Mouse (Mus musculus) cerebellum, adult 2 months (tissue): ENCODE measurements around the gene Alx3.
"Not testable (repeated sequence)": the region's sequence is repeated elsewhere in the genome, so short reads cannot be mapped to it uniquely, and the experiment has no call there.

Source experiments
- CTCF ChIP-seq: fragments of 200-500 bp; IDR thresholded peaks from 2 replicates; pipeline ENCODE4 v1.5.1; 2011; ENCODE audit warnings: low read depth, mild to moderate bottlenecking, control low read depth, low read length, moderate library complexity, borderline replicate concordance; ENCODE audit not compliant: insufficient read depth
- POLR2A ChIP-seq: fragments of 200-500 bp; IDR thresholded peaks from 2 replicates; pipeline ENCODE4 v1.6.1; 2011; ENCODE audit warnings: low read length, control low read depth, borderline replicate concordance; ENCODE audit not compliant: insufficient read depth

DNA sequence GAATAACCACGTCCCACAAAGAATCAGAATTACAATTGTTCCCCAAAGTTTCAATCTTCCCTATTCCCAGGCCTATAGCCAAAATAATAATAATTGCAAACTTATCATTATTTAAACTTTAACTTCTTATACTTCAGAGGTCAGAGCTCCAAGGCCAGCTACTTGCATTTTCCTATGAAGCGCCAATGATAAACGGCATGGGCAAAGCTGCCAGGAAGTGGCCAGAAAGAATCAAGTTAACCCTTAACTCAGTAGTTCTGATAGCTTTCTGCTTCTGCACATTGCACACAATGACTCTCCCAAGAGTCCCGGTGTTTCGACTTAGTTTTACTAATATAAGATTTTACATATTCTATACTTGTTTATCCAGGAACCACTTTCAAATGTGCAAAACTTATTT lies 55.4 kb downstream of the Alx3 start:
- TF ChIP-seq POLR2A, CTCF: not testable (repeated sequence)
